Mouse (Mus musculus) yolk sac, embryonic 10.5 days (tissue): ENCODE data around the gene Trmt1.

Experiments used
- DNase-seq: peaks from one replicate; pipeline ENCODE4 v3.0.0-alpha.2; 2017; ENCODE audit warnings: low spot score

Trmt1 gene

GRCm38 (mm10) chr8:84731371-84732177, 45.5 kb downstream of the Trmt1 start:
- DNase-seq: no peak

GRCm38 (mm10) chr8:84732545-84732944, 46.4 kb downstream of the Trmt1 start:
- no peak for DNase-seq

GRCm38 (mm10) chr8:84732996-84733395, 46.9 kb downstream of the Trmt1 start:
- DNase-seq: no peak

GRCm38 (mm10) chr8:84733959-84734358, 47.9 kb downstream of the Trmt1 start:
- no peak for DNase-seq

- no peak for DNase-seq
Observed at GRCm38 (mm10) chr8:84734680-84735079, 48.6 kb downstream of the Trmt1 start.

GRCm38 (mm10) chr8:84735597-84735996, 49.5 kb downstream of the Trmt1 start:
- DNase-seq: no peak

GRCm38 (mm10) chr8:84736521-84736920, 50.4 kb downstream of the Trmt1 start:
- DNase-seq: no peak

- DNase-seq: peak; percentile 62
Observed at GRCm38 (mm10) chr8:84737608-84738007, 51.5 kb downstream of the Trmt1 start.

GRCm38 (mm10) chr8:84738266-84738665, 52.2 kb downstream of the Trmt1 start:
- DNase-seq: no peak

- DNase-seq: no peak
Observed at GRCm38 (mm10) chr8:84738715-84739400, 52.8 kb downstream of the Trmt1 start.

GRCm38 (mm10) chr8:84739401-84739742, 53.3 kb downstream of the Trmt1 start:
- DNase-seq: no peak

- no peak for DNase-seq
Observed at GRCm38 (mm10) chr8:84740895-84741843, 55.1 kb downstream of the Trmt1 start.

GRCm38 (mm10) chr8:84742171-84743053, 56.3 kb downstream of the Trmt1 start:
- peak; percentile 60 for DNase-seq

GRCm38 (mm10) chr8:84743054-84743415, 56.9 kb downstream of the Trmt1 start:
- DNase-seq: no peak

GRCm38 (mm10) chr8:84743517-84744420, 57.7 kb downstream of the Trmt1 start:
- DNase-seq: peak; percentile 67

GRCm38 (mm10) chr8:84745032-84745925, 59.2 kb downstream of the Trmt1 start:
- DNase-seq: peak; percentile 95
